Mouse (Mus musculus): ENCODE data around the gene Tent4a. TPM values are rescaled to one million over a fixed set of nuclear protein-coding genes. Genes with fewer than 3 reads are reported as not detected.

Gene Tent4a
- polyA plus RNA-seq, 1 experiment: 7.8 TPM

GRCm38 (mm10) chr13:69547488-69548180 is 13.2 kb upstream of the Tent4a start:
- TF ChIP-seq CTCF (IDR thresholded peaks at IDR 0.05; ENCODE audit: extremely low read depth, insufficient read depth, insufficient read length, insufficient replicate concordance) (no peak), POLR2A (IDR thresholded peaks at IDR 0.05; ENCODE audit: low read depth, low read length) (no peak)
- no peak overlapping the region for H3K4me3 ChIP-seq (ENCODE audit: extremely low read depth, insufficient read depth, insufficient read length)
- H3K27ac ChIP-seq (ENCODE audit: insufficient read depth, low read length): no peak overlapping the region
- WGBS: 83% methylated on average over 16 of the region's 16 CpGs
- DNase-seq (ENCODE audit: low read depth in 1 of 2, low spot score in 2 of 2): no peak
- no peaks in the 10 kb centered on the region for H3K36me3 ChIP-seq (ENCODE audit: control insufficient read depth, insufficient read depth, low read length)
- no peaks in the 10 kb centered on the region for H3K4me1 ChIP-seq (ENCODE audit: control insufficient read depth, insufficient read depth, insufficient read length)
- H3K27me3 ChIP-seq (ENCODE audit: control insufficient read depth, insufficient read depth, low read length): no peaks in the 10 kb centered on the region

- TF ChIP-seq POLR2A (IDR thresholded peaks at IDR 0.05; ENCODE audit: low read depth, low read length): no peak
- TF ChIP-seq CTCF (IDR thresholded peaks at IDR 0.05; ENCODE audit: extremely low read depth, insufficient read depth, insufficient read length, insufficient replicate concordance): peak; percentile 65; the same call in 1 of the 2 replicates
- Histone ChIP-seq H3K36me3 (ENCODE audit: control insufficient read depth, insufficient read depth, low read length) (no peaks in the 10 kb centered on the region), H3K27ac (ENCODE audit: insufficient read depth, low read length) (no peak overlapping the region), H3K4me3 (ENCODE audit: extremely low read depth, insufficient read depth, insufficient read length) (no peak overlapping the region), H3K4me1 (ENCODE audit: control insufficient read depth, insufficient read depth, insufficient read length) (no peaks in the 10 kb centered on the region), H3K27me3 (ENCODE audit: control insufficient read depth, insufficient read depth, low read length) (no peaks in the 10 kb centered on the region)
- DNase-seq (ENCODE audit: low read depth in 1 of 2, low spot score in 2 of 2): peak; percentile 21 to 60
- WGBS: 29% methylated on average over 3 of the region's 3 CpGs
Measured at GRCm38 (mm10) chr13:69545019-69545418, 10.6 kb upstream of the Tent4a start.

- Histone ChIP-seq H3K36me3 (ENCODE audit: control insufficient read depth, insufficient read depth, low read length) (no peaks in the 10 kb centered on the region), H3K27ac (ENCODE audit: insufficient read depth, low read length) (no peak overlapping the region), H3K4me1 (ENCODE audit: control insufficient read depth, insufficient read depth, insufficient read length) (no peaks in the 10 kb centered on the region), H3K27me3 (ENCODE audit: control insufficient read depth, insufficient read depth, low read length) (no peaks in the 10 kb centered on the region), H3K4me3 (ENCODE audit: extremely low read depth, insufficient read depth, insufficient read length) (no peak overlapping the region)
- 83% methylated on average over 12 of the region's 12 CpGs for WGBS
- no peak for DNase-seq (ENCODE audit: low read depth in 1 of 2, low spot score in 2 of 2)
- TF ChIP-seq POLR2A (IDR thresholded peaks at IDR 0.05; ENCODE audit: low read depth, low read length) (no peak), CTCF (IDR thresholded peaks at IDR 0.05; ENCODE audit: extremely low read depth, insufficient read depth, insufficient read length, insufficient replicate concordance) (no peak)
Measured at GRCm38 (mm10) chr13:69543595-69543994, 9.2 kb upstream of the Tent4a start.

DNA sequence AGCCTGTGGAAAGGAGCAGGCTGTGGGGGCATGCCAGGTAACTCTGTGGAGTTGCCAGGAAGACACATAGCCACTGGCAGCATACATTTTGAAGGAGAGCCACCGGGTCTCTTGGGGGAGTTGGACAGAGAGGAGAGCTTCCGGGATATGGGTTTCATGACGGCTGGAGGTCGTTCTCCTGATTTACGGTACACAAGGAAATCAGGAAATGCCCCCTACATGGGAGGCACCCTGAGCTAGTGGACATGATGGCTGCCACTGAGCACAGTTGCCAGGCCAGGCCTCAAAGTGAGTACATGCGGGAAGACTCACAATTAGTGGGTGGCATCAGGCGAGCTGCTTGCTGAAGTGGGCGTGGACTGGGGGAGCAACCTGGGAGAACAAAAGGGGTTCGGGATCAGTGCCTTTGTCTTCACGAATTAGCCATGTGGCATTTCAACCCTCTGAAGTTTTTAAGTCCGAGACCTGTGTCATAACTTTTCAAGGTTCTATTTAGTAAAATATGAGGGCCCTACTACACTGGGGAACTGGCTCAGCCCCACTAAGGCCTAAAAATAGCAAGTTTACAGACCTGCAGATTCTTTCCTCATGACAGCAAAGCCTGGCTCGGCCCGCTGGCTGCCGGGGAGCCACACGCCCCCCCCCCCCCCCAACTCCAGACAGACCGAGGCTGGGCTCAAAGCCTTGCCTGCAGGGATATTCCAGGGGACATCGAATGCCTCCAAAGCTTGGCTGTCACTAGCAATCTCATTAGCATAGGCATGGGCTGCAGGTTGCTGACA is 8.3 kb upstream of the Tent4a start:
- Histone ChIP-seq H3K27ac (ENCODE audit: insufficient read depth, low read length) (no peak overlapping the region), H3K27me3 (ENCODE audit: control insufficient read depth, insufficient read depth, low read length) (no peaks in the 10 kb centered on the region), H3K36me3 (ENCODE audit: control insufficient read depth, insufficient read depth, low read length) (no peaks in the 10 kb centered on the region), H3K4me1 (ENCODE audit: control insufficient read depth, insufficient read depth, insufficient read length) (no peaks in the 10 kb centered on the region), H3K4me3 (ENCODE audit: extremely low read depth, insufficient read depth, insufficient read length) (no peak overlapping the region)
- TF ChIP-seq CTCF (IDR thresholded peaks at IDR 0.05; ENCODE audit: extremely low read depth, insufficient read depth, insufficient read length, insufficient replicate concordance): no peak
- DNase-seq (ENCODE audit: low read depth in 1 of 2, low spot score in 2 of 2): no peak
- WGBS: 81% methylated on average over 17 of the region's 17 CpGs

DNA sequence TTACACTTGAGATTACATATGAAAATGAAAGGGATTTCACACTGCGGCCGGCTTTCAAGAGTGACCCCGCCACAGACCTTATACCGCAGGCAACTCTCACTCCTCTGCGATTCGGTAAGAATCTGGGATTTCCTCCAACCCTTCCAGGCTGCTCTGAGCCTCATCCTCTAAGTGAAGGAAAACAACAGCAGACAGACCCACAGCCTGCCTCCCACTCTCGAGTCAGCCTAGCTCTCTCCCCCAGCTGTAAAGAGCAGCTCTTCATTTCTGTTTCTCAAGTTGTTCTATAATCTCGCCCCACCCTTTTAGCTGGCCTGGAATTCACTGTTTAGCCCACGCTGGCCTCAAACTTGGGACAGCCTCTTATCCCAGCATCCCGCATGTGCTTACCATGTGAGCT is 7.4 kb upstream of the Tent4a start:
- no peaks in the 10 kb centered on the region for H3K4me1 ChIP-seq (ENCODE audit: control insufficient read depth, insufficient read depth, insufficient read length)

GRCm38 (mm10) chr13:69541209-69541608 is 6.8 kb upstream of the Tent4a start:
- Histone ChIP-seq H3K4me3 (ENCODE audit: extremely low read depth, insufficient read depth, insufficient read length) (no peak overlapping the region), H3K36me3 (ENCODE audit: control insufficient read depth, insufficient read depth, low read length) (no peaks in the 10 kb centered on the region), H3K27me3 (ENCODE audit: control insufficient read depth, insufficient read depth, low read length) (no peaks in the 10 kb centered on the region), H3K27ac (ENCODE audit: insufficient read depth, low read length) (no peak overlapping the region), H3K4me1 (ENCODE audit: control insufficient read depth, insufficient read depth, insufficient read length) (no peaks in the 10 kb centered on the region)
- no peak for DNase-seq (ENCODE audit: low read depth in 1 of 2, low spot score in 2 of 2)
- no peak for TF ChIP-seq POLR2A (IDR thresholded peaks at IDR 0.05; ENCODE audit: low read depth, low read length)
- TF ChIP-seq CTCF (IDR thresholded peaks at IDR 0.05; ENCODE audit: extremely low read depth, insufficient read depth, insufficient read length, insufficient replicate concordance): no peak
- 42% methylated on average over 6 of the region's 6 CpGs for WGBS

More for the DNA sequence above, 7.4 kb upstream of the Tent4a start:
- Histone ChIP-seq H3K27me3 (ENCODE audit: control insufficient read depth, insufficient read depth, low read length) (no peaks in the 10 kb centered on the region), H3K36me3 (ENCODE audit: control insufficient read depth, insufficient read depth, low read length) (no peaks in the 10 kb centered on the region), H3K4me3 (ENCODE audit: extremely low read depth, insufficient read depth, insufficient read length) (no peak overlapping the region), H3K27ac (ENCODE audit: insufficient read depth, low read length) (no peak overlapping the region)
- no peak for DNase-seq (ENCODE audit: low read depth in 1 of 2, low spot score in 2 of 2)
- no peak for TF ChIP-seq CTCF (IDR thresholded peaks at IDR 0.05; ENCODE audit: extremely low read depth, insufficient read depth, insufficient read length, insufficient replicate concordance)
- TF ChIP-seq POLR2A (IDR thresholded peaks at IDR 0.05; ENCODE audit: low read depth, low read length): no peak
- 88% methylated on average over 10 of the region's 10 CpGs for WGBS

- TF ChIP-seq CTCF (IDR thresholded peaks at IDR 0.05; ENCODE audit: extremely low read depth, insufficient read depth, insufficient read length, insufficient replicate concordance) (no peak), POLR2A (IDR thresholded peaks at IDR 0.05; ENCODE audit: low read depth, low read length) (no peak)
- H3K4me1 ChIP-seq (ENCODE audit: control insufficient read depth, insufficient read depth, insufficient read length): peaks cover 2% of the 10 kb centered on the region; the same call in 1 of the 2 replicates
- no peaks in the 10 kb centered on the region for H3K36me3 ChIP-seq (ENCODE audit: control insufficient read depth, insufficient read depth, low read length)
- 84% methylated on average over 4 of the region's 4 CpGs for WGBS
- H3K27me3 ChIP-seq (ENCODE audit: control insufficient read depth, insufficient read depth, low read length): no peaks in the 10 kb centered on the region
- DNase-seq (ENCODE audit: low read depth in 1 of 2, low spot score in 2 of 2): no peak
- no peak overlapping the region for H3K27ac ChIP-seq (ENCODE audit: insufficient read depth, low read length)
- no peak overlapping the region for H3K4me3 ChIP-seq (ENCODE audit: extremely low read depth, insufficient read depth, insufficient read length)
Measured at GRCm38 (mm10) chr13:69538327-69538726, 3.9 kb upstream of the Tent4a start.
